Mouse (Mus musculus) gastrocnemius, adult 18-20 months (tissue): ENCODE data around the gene Sfxn4. TPM values are rescaled to one million over a fixed set of nuclear protein-coding genes. Genes with fewer than 3 reads are reported as not detected.

Source experiments
- DNase-seq: peaks from one replicate; pipeline ENCODE4 v3.0.0; 2021; ENCODE audit warnings: low spot score
- total RNA-seq, 2 experiments: library from RNA; stranded (reverse); gene quantifications; 2 replicates each; pipeline ENCODE4 v1.2.3; 2021

Gene Sfxn4
- total RNA-seq, 2 experiments from 2014 or later: 2.0 to 2.8 TPM

- DNase-seq: no peak
These were observed 18.0 kb downstream of the Sfxn4 start for GRCm38 (mm10) chr19:60843324-60843723.

DNA sequence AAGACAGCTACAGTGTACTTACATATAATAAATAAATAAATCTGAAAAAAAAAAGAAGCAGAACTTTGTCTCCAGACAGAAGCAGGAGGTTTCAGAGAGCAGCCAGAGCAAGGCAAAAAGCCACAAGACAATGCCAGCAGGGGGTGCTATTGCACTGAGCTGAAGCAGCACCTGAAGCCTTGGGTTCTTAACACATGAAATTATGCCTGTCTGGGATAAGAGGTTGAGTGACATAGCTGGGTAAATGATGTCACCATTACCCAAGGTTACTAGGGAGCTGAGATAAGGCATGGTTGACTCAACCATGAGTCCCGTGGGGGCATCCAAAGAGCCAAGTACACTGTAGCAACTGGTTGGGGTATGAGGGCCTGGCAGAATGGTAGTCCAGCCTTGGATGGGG, 23.5 kb downstream of the Sfxn4 start:
- DNase-seq: peak; percentile 71

- no peak for DNase-seq
These were observed 42.6 kb downstream of the Sfxn4 start for GRCm38 (mm10) chr19:60818677-60819076.

DNA sequence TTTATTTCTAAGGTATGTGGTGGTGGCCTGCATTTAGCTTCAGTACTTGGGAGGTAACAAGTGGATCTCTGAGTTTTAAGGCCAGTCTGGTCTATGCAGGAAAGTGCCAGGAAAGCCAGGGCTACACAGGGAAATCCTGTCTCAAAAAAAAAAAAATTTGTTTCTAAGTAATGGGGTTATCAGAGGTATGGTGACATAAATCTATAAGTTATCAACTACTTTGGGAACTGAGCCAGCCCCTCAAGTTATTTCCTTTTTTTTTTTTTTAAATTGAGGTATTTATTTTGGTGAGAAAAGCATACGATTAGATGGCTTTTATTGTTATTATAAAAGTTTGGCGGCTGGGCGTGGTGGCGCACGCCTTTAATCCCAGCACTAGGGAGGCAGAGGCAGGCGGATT, 48.1 kb downstream of the Sfxn4 start:
- DNase-seq: no peak

DNA sequence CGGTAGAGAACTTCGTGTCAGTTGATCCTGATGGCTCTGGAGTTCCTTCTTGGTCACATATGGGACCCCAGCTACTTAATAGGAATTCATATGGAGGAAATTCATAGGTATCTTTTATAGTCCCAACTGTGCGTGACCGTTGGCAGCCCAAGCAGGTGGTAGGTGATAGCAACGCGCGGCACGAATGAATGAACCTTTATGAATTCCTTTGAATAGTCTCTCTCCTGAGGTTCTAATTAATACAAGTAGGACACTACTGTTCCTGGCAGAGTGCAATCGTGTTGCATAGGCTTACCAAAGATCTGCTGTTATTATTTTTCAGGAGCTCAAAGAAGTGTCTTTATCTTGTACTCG, 49.3 kb downstream of the Sfxn4 start:
- no peak for DNase-seq

DNA sequence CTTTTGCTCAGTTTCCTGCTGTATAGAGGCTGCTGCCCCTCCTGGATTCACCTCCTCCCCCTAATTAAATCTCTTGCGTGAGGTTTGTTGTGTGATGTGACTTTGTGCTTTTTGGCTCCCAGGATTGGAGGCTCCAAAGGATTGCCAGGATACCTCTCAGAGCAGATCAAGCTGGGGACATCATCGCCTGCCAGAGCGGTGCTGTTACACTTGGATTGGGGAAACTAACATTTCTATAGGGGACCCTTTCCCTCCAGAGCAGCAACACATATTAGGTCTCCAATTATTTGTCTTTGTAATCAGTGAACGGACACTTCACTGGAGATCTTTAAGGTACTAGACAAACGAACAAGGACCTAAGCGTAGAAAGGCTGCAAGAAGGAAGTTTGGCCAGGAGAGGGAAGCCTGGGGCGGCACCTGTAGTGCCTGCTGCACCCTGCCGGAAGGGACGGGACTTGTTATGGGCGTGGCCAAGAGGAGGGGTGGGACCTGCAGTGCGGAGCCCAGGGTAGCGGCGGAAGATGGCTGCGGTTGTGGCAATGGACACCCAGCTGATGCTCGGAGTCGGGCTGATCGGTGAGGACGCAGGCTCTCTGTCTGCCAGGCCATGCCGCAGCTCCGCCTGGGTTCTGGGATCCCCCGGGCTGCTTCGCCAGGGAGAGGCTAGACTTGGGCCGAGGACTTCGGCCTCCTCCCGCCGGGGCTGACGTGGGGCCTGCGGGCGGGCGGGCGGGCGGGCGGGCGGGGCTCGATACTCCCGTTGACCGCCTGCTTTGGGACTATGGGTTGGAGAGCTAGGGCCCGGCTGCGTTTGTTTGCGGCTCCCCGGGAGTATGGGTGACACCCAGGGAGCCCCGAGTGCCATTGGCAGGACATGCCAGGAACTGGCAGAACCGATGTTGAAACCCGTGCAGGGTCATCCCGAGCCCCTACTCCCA, 49.9 kb downstream of the Sfxn4 start, which contains the start of gene Fam45a:
TSS of gene Fam45a (plus strand) at position 488 of the 938 bp plus-strand sequence.
- peak; percentile 95 for DNase-seq

DNA sequence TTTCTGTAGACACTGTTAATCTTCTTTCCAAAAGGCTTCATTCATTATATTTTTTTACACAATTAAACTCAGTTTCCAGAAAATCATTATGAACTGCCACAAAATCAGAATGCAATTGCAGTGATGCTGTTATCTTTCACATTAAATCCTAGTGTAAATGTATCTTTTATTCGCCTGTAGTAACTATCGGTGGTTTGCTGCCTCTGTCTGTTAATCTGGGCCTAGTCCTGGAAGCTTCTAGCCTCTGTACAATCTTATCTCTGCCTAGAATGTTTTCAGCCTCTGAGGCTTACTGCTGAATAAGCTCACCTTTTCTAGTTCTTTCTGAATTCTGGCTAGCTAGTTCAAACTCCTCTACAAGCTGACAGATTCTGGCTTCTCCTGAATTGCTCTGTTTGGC, 51.4 kb downstream of the Sfxn4 start:
- no peak for DNase-seq

DNA sequence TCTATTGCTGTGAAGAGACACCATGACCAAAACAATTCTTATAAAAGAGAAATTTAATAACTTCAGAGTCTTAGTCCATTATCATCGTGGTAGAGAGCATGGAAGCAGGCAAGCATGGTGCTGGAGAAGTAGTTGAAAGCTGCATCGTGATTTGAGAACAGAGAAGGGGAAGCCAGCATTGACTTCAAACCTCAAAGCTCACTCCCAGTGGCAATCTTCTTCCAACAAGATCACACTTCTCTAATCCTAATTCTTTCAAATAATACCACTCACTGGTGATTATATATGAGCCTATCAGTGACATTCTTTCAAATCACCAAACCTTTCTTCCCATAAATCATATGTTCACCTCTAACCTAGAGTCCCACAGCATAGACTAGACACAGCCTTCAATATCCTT, 56.4 kb downstream of the Sfxn4 start:
- no peak for DNase-seq

DNA sequence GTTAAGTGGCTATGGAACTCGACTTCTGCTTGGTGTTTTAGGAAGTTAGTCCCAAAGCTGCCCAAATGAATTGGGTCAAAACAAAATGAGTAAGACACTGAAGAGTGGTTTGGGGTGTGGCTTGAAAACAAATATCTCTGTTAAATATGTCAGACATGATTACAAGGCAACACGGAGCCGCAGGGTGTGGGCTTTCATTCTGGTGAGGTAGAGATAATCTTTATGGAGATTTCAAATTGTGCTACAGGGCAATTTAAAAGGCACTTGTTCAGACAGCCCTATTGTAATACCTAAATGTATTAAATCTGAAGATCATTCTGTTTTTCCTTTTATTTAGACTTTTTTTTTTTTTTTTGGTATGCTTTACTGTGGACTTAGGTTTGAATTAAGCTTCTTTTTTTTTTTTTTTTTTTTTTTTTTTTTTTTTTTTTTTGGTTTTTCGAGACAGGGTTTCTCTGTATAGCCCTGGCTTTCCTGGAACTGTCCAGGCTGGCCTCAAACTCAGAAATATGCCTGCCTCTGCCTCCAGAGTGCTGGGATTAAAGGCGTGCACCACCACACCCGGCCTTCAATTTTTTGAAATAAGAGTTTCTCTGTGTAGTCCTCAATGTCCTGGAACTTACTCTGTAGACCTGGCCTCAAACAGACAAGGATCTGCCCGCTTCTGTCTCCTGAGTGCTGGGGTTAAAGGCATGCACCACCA, 61.3 kb downstream of the Sfxn4 start:
- DNase-seq: no peak

- no peak for DNase-seq
These were observed 63.9 kb downstream of the Sfxn4 start for GRCm38 (mm10) chr19:60797415-60797814.

DNA sequence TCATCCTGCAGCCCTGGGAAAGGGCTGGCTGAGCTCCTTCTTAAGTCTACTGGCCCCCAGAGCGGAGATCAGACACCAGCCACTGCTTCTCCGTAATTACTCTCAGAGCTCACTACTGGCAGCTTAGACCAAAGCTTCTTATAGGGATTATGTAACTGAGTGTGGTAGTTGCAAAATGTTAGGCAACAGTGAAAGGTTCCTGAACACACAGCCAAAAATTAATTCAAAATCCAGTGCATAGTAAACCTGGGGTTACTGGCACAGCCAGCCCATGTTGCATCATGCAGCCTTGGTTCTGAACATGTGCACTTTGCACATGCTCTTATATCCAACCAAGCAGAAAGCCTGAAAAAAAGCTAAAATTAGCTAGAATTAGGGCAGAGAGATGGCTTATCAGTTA, 66.0 kb downstream of the Sfxn4 start:
- no peak for DNase-seq

- no peak for DNase-seq
These were observed 68.0 kb downstream of the Sfxn4 start for GRCm38 (mm10) chr19:60793170-60793707.

DNA sequence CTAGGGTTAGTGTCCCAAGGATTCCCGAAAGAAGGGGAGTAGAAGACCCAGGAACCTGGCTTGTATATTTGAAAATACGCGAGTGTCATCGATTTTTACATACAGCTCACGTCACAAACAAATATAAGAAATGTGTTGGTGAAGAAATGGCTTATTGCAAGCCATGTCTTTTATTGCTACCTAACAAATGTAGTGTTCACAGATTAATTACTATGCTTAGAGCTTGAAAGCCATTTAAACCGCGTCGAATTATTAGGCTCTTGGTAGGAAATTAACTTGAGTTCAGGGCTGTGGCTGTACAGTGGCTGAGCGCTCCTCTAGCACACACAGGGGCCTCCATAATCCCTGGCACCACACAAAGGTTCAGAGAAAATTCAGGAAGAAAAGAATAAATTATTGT, 70.1 kb downstream of the Sfxn4 start:
- no peak for DNase-seq

- DNase-seq: peak; percentile 94
These were observed 70.6 kb downstream of the Sfxn4 start, which contains the start of gene Eif3a for GRCm38 (mm10) chr19:60790551-60791161. Gene Eif3a (minus strand): TSS chr19:60790658.

DNA sequence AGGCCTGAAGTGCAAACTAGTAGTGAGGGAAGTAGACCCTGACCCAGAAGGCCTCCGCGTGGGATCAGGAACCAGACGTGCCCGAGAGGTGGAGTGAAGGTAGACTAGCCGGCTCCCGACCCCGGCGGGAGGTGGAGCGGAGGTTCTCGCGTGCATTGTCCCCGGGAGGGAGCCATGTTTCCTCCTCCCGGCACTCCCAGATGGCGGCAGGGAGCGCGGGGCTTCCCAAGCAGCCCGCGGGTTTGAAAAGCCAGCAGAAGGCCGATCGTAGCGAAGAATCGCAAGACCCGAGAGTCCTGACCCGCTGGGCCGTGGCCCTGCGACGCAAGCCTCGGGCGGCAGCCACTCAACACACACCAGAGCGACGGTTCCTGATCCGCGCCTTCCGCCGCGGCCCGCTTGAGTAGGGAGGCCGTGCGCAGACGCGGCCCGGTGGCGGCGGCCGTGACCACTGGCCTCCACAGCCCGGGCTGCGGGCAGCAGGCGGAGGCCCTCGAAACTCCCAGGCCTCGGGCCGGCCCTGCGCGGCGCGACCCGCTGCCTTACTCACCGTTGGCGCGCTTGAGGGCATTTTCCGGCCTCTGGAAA, 71.3 kb downstream of the Sfxn4 start:
- peak; percentile 44 for DNase-seq

DNA sequence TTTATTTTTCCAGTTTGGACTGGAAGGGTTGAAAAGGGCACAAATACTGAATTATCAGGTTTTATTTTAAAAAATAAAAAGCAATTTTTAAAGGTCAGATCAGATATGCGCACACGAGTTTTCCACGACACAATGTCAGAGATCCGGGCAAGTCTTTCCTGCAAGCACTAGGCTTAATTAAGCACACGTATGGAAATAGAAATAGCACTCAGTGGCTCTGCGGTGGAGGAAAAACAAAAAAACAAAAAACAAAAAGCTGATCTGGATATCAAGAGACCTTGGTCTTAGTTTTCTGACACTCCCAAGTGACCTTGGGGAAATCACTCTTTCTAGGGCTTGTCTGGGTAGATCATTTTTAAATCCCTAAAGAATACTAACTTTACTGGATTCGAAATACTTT, 71.8 kb downstream of the Sfxn4 start:
- no peak for DNase-seq

DNA sequence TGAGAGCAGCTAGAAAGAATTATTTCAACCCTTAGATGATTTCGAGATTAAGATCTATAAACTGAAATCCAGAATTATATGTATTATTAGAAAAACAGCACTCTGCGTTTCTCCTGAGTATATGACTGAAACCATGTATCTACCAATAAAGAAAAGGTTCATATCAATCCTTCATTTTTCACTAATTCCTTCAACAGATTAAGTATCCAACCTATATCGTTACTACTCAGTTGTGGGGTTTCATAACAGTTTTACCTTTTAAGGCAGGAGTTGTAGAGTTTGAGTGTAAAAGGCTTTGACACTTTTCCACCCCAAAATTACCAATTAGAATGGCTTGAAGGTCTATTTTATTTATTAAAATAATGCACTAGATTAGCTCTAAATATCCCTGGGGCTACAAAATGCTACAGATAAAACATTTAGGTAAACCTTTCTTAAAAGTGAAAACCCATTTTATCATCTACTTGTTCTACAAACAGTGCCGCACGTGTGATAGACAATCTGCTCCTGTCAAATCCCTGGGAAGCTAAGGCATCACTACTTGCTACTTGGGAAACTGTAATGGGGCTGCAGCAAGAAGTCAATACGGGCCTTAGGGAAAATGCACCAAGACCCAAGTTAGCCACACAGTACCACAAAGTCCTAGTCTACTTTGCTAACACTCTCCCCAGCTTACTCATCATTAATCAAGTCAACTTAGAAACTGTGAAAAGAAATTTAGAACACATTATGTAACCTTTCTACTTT, 72.9 kb downstream of the Sfxn4 start:
- DNase-seq: no peak

GRCm38 (mm10) chr19:60787465-60788150, 73.7 kb downstream of the Sfxn4 start:
- DNase-seq: no peak
